Mouse (Mus musculus) kidney, adult 8-10 months (tissue): ENCODE results near the gene Erlin1.

Source experiments
- DNase-seq, 2 experiments: peaks; one replicate each; pipeline ENCODE4 v3.0.0; 2022

Gene Erlin1

GRCm38 (mm10) chr19:43998101-43998500 lies 71.5 kb downstream of the Erlin1 start:
- DNase-seq, result no peak

DNA sequence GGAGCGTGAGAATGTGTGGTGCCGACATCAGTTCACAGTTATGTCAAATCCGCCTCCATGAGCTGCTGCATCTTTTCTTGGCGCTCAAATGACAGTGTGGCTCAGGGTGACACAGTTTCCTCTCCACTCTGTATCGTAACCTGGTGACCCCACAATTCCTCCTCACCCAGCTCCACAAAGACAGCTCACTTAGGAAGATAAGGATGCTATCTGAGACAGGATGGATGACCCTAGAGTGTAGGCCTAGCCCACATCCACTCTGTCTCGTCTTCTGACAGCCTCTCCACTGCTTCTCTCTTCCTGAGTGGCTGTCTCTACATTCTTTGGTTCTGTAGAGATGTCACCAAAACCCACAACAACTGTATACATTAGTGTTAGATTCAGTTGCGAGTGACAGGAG lies 74.2 kb downstream of the Erlin1 start:
- no peak for DNase-seq

DNA sequence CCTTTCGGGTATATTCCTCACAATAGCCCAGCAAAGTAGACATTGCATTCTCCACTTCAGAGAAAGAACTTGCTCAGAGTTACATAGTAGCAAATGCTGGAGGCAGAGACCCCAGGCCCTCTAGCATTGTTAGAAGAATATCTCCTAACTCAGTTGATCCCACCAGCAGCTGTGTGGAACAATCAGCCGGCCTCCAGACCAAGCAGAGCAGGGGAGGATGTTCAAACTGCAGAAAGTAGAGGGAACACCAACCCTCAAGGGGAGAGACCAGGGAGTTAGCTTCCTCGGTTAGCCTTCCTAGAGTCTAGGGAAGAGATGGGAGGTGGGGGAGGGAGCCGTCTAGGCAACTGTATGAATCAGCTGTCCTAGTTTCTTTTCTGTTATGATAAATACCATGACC lies 77.1 kb downstream of the Erlin1 start:
- DNase-seq, result no peak

DNA sequence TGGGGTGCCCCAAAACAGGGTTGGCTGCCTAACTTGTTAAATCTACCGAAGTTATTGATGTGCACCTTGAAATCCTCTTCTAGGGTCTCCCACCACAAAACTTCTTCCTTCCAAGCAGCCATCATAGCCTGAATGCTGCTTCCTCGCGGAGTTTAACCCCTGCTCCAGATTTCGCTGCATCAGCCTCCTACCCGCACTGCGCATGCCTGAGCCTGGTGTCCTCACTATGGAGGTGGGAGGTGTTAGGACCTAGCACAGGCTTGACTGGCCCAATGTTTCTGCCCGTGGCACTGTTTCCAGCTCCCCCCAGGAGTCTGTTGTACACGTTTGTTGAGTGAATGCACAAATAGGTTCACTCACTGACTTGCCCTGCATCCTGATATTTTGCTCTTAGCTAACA lies 79.2 kb downstream of the Erlin1 start:
- DNase-seq, result no peak

- DNase-seq, result peak; percentile 72 to 76
Measured at GRCm38 (mm10) chr19:43986069-43986794, 83.4 kb downstream of the Erlin1 start, which contains the start of gene Cpn1. Cpn1 (minus strand) TSS chr19:43986556.
